Mouse (Mus musculus) thymus, adult 2 months (tissue): ENCODE data around the gene Lyst. TPM values are rescaled to one million over a fixed set of nuclear protein-coding genes. Genes with fewer than 3 reads are reported as not detected.

Source experiments
- DNase-seq: peaks from one replicate; pipeline ENCODE4 v3.0.0; 2021
- H3K27ac ChIP-seq: fragments of 200-500 bp; 2 replicates; pipeline ENCODE4 v1.5.1; 2012; ENCODE audit warnings: low read length, control low read depth; ENCODE audit not compliant: control insufficient read depth, insufficient read depth
- H3K27me3 ChIP-seq: fragments of 200-500 bp; 2 replicates; pipeline ENCODE4 v1.6.1; 2012; ENCODE audit warnings: mild to moderate bottlenecking, low read length, moderate library complexity, mixed read lengths; ENCODE audit not compliant: control insufficient read depth, insufficient read depth
- H3K36me3 ChIP-seq: fragments of 200-500 bp; 2 replicates; pipeline ENCODE4 v1.6.1; 2012; ENCODE audit warnings: mild to moderate bottlenecking, low read length, moderate library complexity; ENCODE audit not compliant: control insufficient read depth, insufficient read depth
- H3K4me1 ChIP-seq: fragments of 200-500 bp; replicated peaks from 2 replicates; pipeline ENCODE4 v1.6.1; 2012; ENCODE audit warnings: low read length; ENCODE audit not compliant: control insufficient read depth, insufficient read depth
- H3K4me3 ChIP-seq: fragments of 200-500 bp; 2 replicates; pipeline ENCODE4 v1.5.1; 2012; ENCODE audit warnings: mild to moderate bottlenecking, low read length, control low read depth, moderate library complexity; ENCODE audit not compliant: control insufficient read depth, insufficient read depth
- CTCF ChIP-seq: fragments of 200-500 bp; IDR thresholded peaks from 2 replicates; pipeline ENCODE4 v1.5.1; 2012; ENCODE audit warnings: mild to moderate bottlenecking, control low read depth, low read length, moderate library complexity, borderline replicate concordance; ENCODE audit not compliant: control insufficient read depth, poor library complexity, insufficient read depth; ENCODE audit errors: extremely low read depth
- POLR2A ChIP-seq: fragments of 200-500 bp; IDR thresholded peaks from 2 replicates; pipeline ENCODE4 v1.6.1; 2012; ENCODE audit warnings: mild to moderate bottlenecking, low read length, control low read depth, moderate library complexity; ENCODE audit not compliant: control insufficient read depth, poor library complexity, insufficient read depth; ENCODE audit errors: extremely low read depth
- WGBS: fragments of 180-500 bp; shearing (Covaris S2); methylation state at CpG from one replicate; pipeline ENCODE4 v1.1.7; 2018; 5-methylcytosine and 5-hydroxymethylcytosine counted together
- polyA plus RNA-seq: library from polyadenylated mRNA; depleted of rRNA; stranded (reverse); fragments of >200 nt; gene quantifications from 2 replicates; pipeline ENCODE4 v1.2.3, GENCODE M21; 2012

Gene Lyst
- polyA plus RNA-seq, 1 experiment: 31.1 TPM

- no peak for DNase-seq
- Histone ChIP-seq H3K4me1 (no peaks in the 10 kb centered on the region), H3K36me3 (peaks cover 40% of the 10 kb centered on the region), H3K27ac (no peak overlapping the region), H3K4me3 (no peak overlapping the region), H3K27me3 (no peaks in the 10 kb centered on the region)
- no peak for TF ChIP-seq CTCF
- no peak for TF ChIP-seq POLR2A
Measured at GRCm38 (mm10) chr13:13775778-13776494, 185.7 kb downstream of the Lyst start.

GRCm38 (mm10) chr13:13777052-13777451 is 186.9 kb downstream of the Lyst start:
- WGBS: 97% methylated on average over 11 of the region's 11 CpGs
- TF ChIP-seq CTCF (no peak), POLR2A (no peak)

GRCm38 (mm10) chr13:13777696-13778095 is 187.5 kb downstream of the Lyst start:
- no peak for DNase-seq
- Histone ChIP-seq H3K27me3 (no peaks in the 10 kb centered on the region), H3K4me3 (no peak overlapping the region), H3K27ac (no peak overlapping the region), H3K36me3 (peaks cover 40% of the 10 kb centered on the region), H3K4me1 (no peaks in the 10 kb centered on the region)
- WGBS: over 99% methylated on average over 8 of the region's 8 CpGs
- TF ChIP-seq CTCF (no peak), POLR2A (no peak)

More at GRCm38 (mm10) chr13:13777052-13777451, 186.9 kb downstream of the Lyst start:
- Histone ChIP-seq H3K36me3 (peaks cover 40% of the 10 kb centered on the region), H3K27me3 (no peaks in the 10 kb centered on the region), H3K4me1 (no peaks in the 10 kb centered on the region), H3K4me3 (no peak overlapping the region), H3K27ac (no peak overlapping the region)
- no peak for DNase-seq

- DNase-seq: no peak
- TF ChIP-seq CTCF: no peak
- no peak for TF ChIP-seq POLR2A
- no peak overlapping the region for H3K27ac ChIP-seq
- no peak overlapping the region for H3K4me3 ChIP-seq
- peaks cover 3% of the 10 kb centered on the region; the same call in 1 of the 2 replicates for H3K4me1 ChIP-seq
- H3K27me3 ChIP-seq: no peaks in the 10 kb centered on the region
- H3K36me3 ChIP-seq: peaks cover 39% of the 10 kb centered on the region
- 100% methylated on average over 1 of the region's 1 CpGs for WGBS
Measured at GRCm38 (mm10) chr13:13778837-13779458, 188.8 kb downstream of the Lyst start.

- Histone ChIP-seq H3K27ac (no peak overlapping the region), H3K27me3 (no peaks in the 10 kb centered on the region; the same call in 1 of the 2 replicates), H3K36me3 (peaks cover 29% of the 10 kb centered on the region), H3K4me3 (no peak overlapping the region), H3K4me1 (peaks cover 13% of the 10 kb centered on the region)
- no peak for DNase-seq
- 88% methylated on average over 3 of the region's 3 CpGs for WGBS
- TF ChIP-seq CTCF (no peak), POLR2A (no peak)
Measured at GRCm38 (mm10) chr13:13780271-13780670, 190.1 kb downstream of the Lyst start.

GRCm38 (mm10) chr13:13781026-13781425 is 190.8 kb downstream of the Lyst start:
- Histone ChIP-seq H3K4me3 (no peak overlapping the region), H3K27me3 (no peaks in the 10 kb centered on the region; the same call in 1 of the 2 replicates), H3K4me1 (peaks cover 15% of the 10 kb centered on the region), H3K36me3 (peaks cover 22% of the 10 kb centered on the region), H3K27ac (no peak overlapping the region)
- TF ChIP-seq POLR2A (no peak), CTCF (no peak)
- 73% methylated on average over 4 of the region's 4 CpGs for WGBS
- DNase-seq: no peak

GRCm38 (mm10) chr13:13783296-13783695 is 193.1 kb downstream of the Lyst start:
- WGBS: 54% methylated on average over 7 of the region's 7 CpGs
- no peak for DNase-seq
- no peak overlapping the region for H3K4me3 ChIP-seq
- peaks cover 4% of the 10 kb centered on the region; the same call in 1 of the 2 replicates for H3K36me3 ChIP-seq
- H3K27me3 ChIP-seq: no peaks in the 10 kb centered on the region; the same call in 1 of the 2 replicates
- no peak overlapping the region for H3K27ac ChIP-seq
- H3K4me1 ChIP-seq: peaks cover 15% of the 10 kb centered on the region
- TF ChIP-seq CTCF: no peak
- TF ChIP-seq POLR2A: no peak
